Mouse (Mus musculus) ES-E14 (cell line): ENCODE measurements around the gene Rab8b.

Experiments
- CHD2 ChIP-seq: IDR thresholded peaks from 2 replicates; pipeline ENCODE4 v1.6.1; 2014; ENCODE audit warnings: mild to moderate bottlenecking, low read depth, low read length, inconsistent platforms
- MAFK ChIP-seq: IDR thresholded peaks from 2 replicates; pipeline ENCODE4 v1.6.1; 2014; ENCODE audit warnings: mild to moderate bottlenecking, low read depth, low read length, inconsistent platforms; ENCODE audit not compliant: insufficient read depth

GRCm38 (mm10) chr9:66919382-66919971 lies at the start of gene Rab8b:
- TF ChIP-seq MAFK (no peak), CHD2 (no peak)
